Mouse (Mus musculus) layer of hippocampus, postnatal 10 days (tissue): ENCODE measurements around the gene Cfap126. TPM values are rescaled to one million over a fixed set of nuclear protein-coding genes. Genes with fewer than 3 reads are reported as not detected.
"Not testable (repeated sequence)": the region's sequence is repeated elsewhere in the genome, so short reads cannot be mapped to it uniquely, and the experiment has no call there.

Experiments used
- DNase-seq, 2 experiments: peaks; one replicate each; pipeline ENCODE4 v3.0.0; 2021; ENCODE audit warnings: low spot score in 2 of 2
- total RNA-seq, 2 experiments: library from RNA; stranded (reverse); gene quantifications; 2 replicates each; pipeline ENCODE4 v1.2.3; 2021

The Cfap126 gene
- total RNA-seq, 2 experiments from 2014 or later = 3.1 to 3.3 TPM

GRCm38 (mm10) chr1:171121839-171122238 is 8.1 kb downstream of the Cfap126 start:
- no peak for DNase-seq

GRCm38 (mm10) chr1:171122932-171123331 is 9.2 kb downstream of the Cfap126 start:
- DNase-seq = no peak

- no peak for DNase-seq
Measured at GRCm38 (mm10) chr1:171124398-171124797, 10.7 kb downstream of the Cfap126 start.

GRCm38 (mm10) chr1:171129251-171129650 is 15.5 kb downstream of the Cfap126 start:
- DNase-seq = peak in 1 of 2 experiments; percentile 20

- no peak for DNase-seq
Measured at GRCm38 (mm10) chr1:171130971-171131370, 17.3 kb downstream of the Cfap126 start.

GRCm38 (mm10) chr1:171135600-171135999 is 21.9 kb downstream of the Cfap126 start:
- DNase-seq = no peak

- not testable (repeated sequence) for DNase-seq
Measured at GRCm38 (mm10) chr1:171137486-171138155, 23.9 kb downstream of the Cfap126 start.

- not testable (repeated sequence) for DNase-seq
Measured at GRCm38 (mm10) chr1:171142981-171143380, 29.3 kb downstream of the Cfap126 start.

GRCm38 (mm10) chr1:171149974-171150760 is 36.4 kb downstream of the Cfap126 start, which contains the start of the genes Sdhc and Mpz:
Sdhc (minus strand) TSS chr1:171150603.
Mpz (plus strand) TSS chr1:171150711.
- peak; percentile 94 to 95 for DNase-seq

GRCm38 (mm10) chr1:171150838-171151391 is 37.2 kb downstream of the Cfap126 start:
- peak; percentile 19 to 37 for DNase-seq

GRCm38 (mm10) chr1:171151966-171152365 is 38.2 kb downstream of the Cfap126 start:
- DNase-seq = no peak

GRCm38 (mm10) chr1:171156644-171157043 is 42.9 kb downstream of the Cfap126 start:
- DNase-seq = no peak

- DNase-seq = no peak
Measured at GRCm38 (mm10) chr1:171157965-171158364, 44.2 kb downstream of the Cfap126 start.

- DNase-seq = no peak
Measured at GRCm38 (mm10) chr1:171159485-171159975, 45.8 kb downstream of the Cfap126 start.

- DNase-seq = no peak
Measured at GRCm38 (mm10) chr1:171162526-171162925, 48.8 kb downstream of the Cfap126 start.

GRCm38 (mm10) chr1:171164258-171164657 is 50.5 kb downstream of the Cfap126 start:
- DNase-seq = no peak

- no peak for DNase-seq
Measured at GRCm38 (mm10) chr1:171165629-171166345, 52.1 kb downstream of the Cfap126 start.

GRCm38 (mm10) chr1:171168906-171169305 is 55.2 kb downstream of the Cfap126 start:
- no peak for DNase-seq

GRCm38 (mm10) chr1:171169913-171170312 is 56.2 kb downstream of the Cfap126 start:
- DNase-seq = no peak

GRCm38 (mm10) chr1:171171138-171171537 is 57.4 kb downstream of the Cfap126 start:
- no peak for DNase-seq

GRCm38 (mm10) chr1:171172779-171173178 is 59.1 kb downstream of the Cfap126 start:
- no peak for DNase-seq
